Mouse (Mus musculus) bone marrow, adult 2 months (tissue): ENCODE results near the gene Coq6.

Experiments
- CTCF ChIP-seq: fragments of 200-500 bp; IDR thresholded peaks from 2 replicates; pipeline ENCODE4 v1.5.1; 2011; ENCODE audit warnings: low read length, control low read depth; ENCODE audit not compliant: control insufficient read depth, insufficient read depth
- POLR2A ChIP-seq: fragments of 200-500 bp; IDR thresholded peaks from 2 replicates; pipeline ENCODE4 v1.6.1; 2011; ENCODE audit warnings: low read depth, mild to moderate bottlenecking, control low read depth, low read length, borderline replicate concordance; ENCODE audit not compliant: control insufficient read depth

DNA sequence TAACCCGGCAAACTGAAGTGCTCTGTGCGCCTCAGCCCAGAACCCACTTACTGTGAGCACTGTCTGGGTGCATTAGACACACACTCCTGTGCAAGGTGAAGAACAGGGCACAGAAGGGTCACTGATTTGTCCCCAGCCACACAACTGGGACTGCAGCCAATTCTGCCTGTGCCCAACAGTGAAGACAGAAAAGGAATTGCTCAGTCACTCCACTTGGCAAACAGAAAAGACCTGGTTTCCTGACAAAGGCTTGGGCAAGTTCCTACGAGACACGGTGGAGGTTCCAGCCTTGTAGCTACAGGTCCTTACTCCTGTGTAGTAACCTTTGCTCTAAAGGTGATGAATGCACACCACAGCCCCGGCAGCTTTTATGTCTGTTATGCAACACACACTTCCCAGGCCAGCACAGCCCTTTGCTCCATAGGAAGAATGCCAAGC is 23.2 kb downstream of the Coq6 start:
- TF ChIP-seq CTCF (no peak), POLR2A (no peak)
